Mouse (Mus musculus) hindbrain, embryonic 14.5 days (tissue): ENCODE data around the gene Immp1l. TPM values are rescaled to one million over a fixed set of nuclear protein-coding genes. Genes with fewer than 3 reads are reported as not detected.

ENCODE experiments used
- ATAC-seq: fragments of 200-750 bp; cut with Nextera tagmentation; 2 replicates; pipeline ENCODE4 v1.8.0; 2017; ENCODE audit warnings: moderate number of reproducible peaks, mild to moderate bottlenecking, moderate TSS enrichment, moderate library complexity; ENCODE audit not compliant: low FRiP score
- DNase-seq: peaks from one replicate; pipeline ENCODE4 v3.0.0-alpha.2; 2015; ENCODE audit warnings: low spot score
- H3K27ac ChIP-seq: fragments of 300-500 bp; sonication (generic); 2 replicates; pipeline ENCODE4 v1.5.1; 2014; ENCODE audit warnings: mild to moderate bottlenecking, moderate library complexity
- H3K27me3 ChIP-seq: fragments of 300-500 bp; sonication (generic); 2 replicates; pipeline ENCODE4 v1.6.1; 2014; ENCODE audit warnings: mild to moderate bottlenecking, low read length, mixed read lengths; ENCODE audit not compliant: control insufficient read depth, insufficient read depth
- H3K36me3 ChIP-seq: fragments of 300-500 bp; sonication (generic); replicated peaks from 2 replicates; pipeline ENCODE4 v1.6.1; 2014; ENCODE audit not compliant: control insufficient read depth, insufficient read depth
- H3K4me1 ChIP-seq: fragments of 300-500 bp; sonication (generic); replicated peaks from 2 replicates; pipeline ENCODE4 v1.6.1; 2014; ENCODE audit warnings: antibody characterized with exemption, low read length, mixed read lengths; ENCODE audit not compliant: control insufficient read depth, insufficient read depth
- H3K4me2 ChIP-seq: fragments of 300-500 bp; sonication (generic); replicated peaks from 2 replicates; pipeline ENCODE4 v1.6.1; 2014; ENCODE audit warnings: mild to moderate bottlenecking, moderate library complexity
- H3K4me3 ChIP-seq: fragments of 300-500 bp; sonication (generic); replicated peaks from 2 replicates; pipeline ENCODE4 v1.5.1; 2014; ENCODE audit warnings: mild to moderate bottlenecking, low read length
- H3K9ac ChIP-seq: fragments of 300-500 bp; sonication (generic); 2 replicates; pipeline ENCODE4 v1.6.1; 2014
- H3K9me3 ChIP-seq: fragments of 300-500 bp; sonication (generic); 2 replicates; pipeline ENCODE4 v1.6.1; 2016; ENCODE audit warnings: low read length; ENCODE audit not compliant: control insufficient read depth
- WGBS: fragments of 180-500 bp; shearing (Covaris S2); extraction: QIAGEN DNeasy Blood & Tissue Kit; methylation state at CpG from one replicate; pipeline ENCODE4 v1.1.7; 2014; 5-methylcytosine and 5-hydroxymethylcytosine counted together
- polyA plus RNA-seq: library from polyadenylated mRNA; unstranded; fragments of >200 nt; fragmentation: Nextera tagmentation; extraction: Ambion mirVana; gene quantifications from 2 replicates; pipeline ENCODE4 v1.2.1, GENCODE M21; 2014

Gene Immp1l
- polyA plus RNA-seq = 105 and 109 TPM in 2 replicates

GRCm38 (mm10) chr2:105903896-105904756 is at the start of gene Immp1l, which contains the start of gene Elp4:
Immp1l (plus strand) TSS chr2:105904638.
Elp4 (minus strand) TSS chr2:105904564.
- Histone ChIP-seq H3K9me3 (no peaks in the 10 kb centered on the region), H3K4me3 (peak within 1 kb of the TSS; percentile 84), H3K27ac (no peak within 1 kb of the TSS), H3K27me3 (no peaks in the 10 kb centered on the region), H3K4me2 (peak within 1 kb of the TSS; percentile 87), H3K9ac (peak within 1 kb of the TSS; percentile 82), H3K4me1 (peaks cover 8% of the 10 kb centered on the region), H3K36me3 (no peaks in the 10 kb centered on the region)
- ATAC-seq (peak; percentile 100), DNase-seq (peak; percentile 98)
- WGBS = under 1% methylated on average over 39 of the region's 39 CpGs

- DNase-seq (peak; percentile 25), ATAC-seq (no peak)
- Histone ChIP-seq H3K27me3 (no peaks in the 10 kb centered on the region), H3K27ac (no peak overlapping the region; the same call in 1 of the 2 replicates), H3K4me1 (no peaks in the 10 kb centered on the region), H3K4me2 (no peak overlapping the region), H3K36me3 (no peaks in the 10 kb centered on the region), H3K9me3 (no peaks in the 10 kb centered on the region), H3K9ac (no peak overlapping the region), H3K4me3 (no peak overlapping the region)
- 43% methylated on average over 2 of the region's 2 CpGs for WGBS
These were observed 49.7 kb upstream of the Immp1l start for GRCm38 (mm10) chr2:105854740-105855139.

- no peak overlapping the region for H3K27ac ChIP-seq
- no peaks in the 10 kb centered on the region for H3K9me3 ChIP-seq
- no peak overlapping the region for H3K4me3 ChIP-seq
- H3K36me3 ChIP-seq = peaks cover 4% of the 10 kb centered on the region; the same call in 1 of the 2 replicates
- 91% methylated on average over 1 of the region's 1 CpGs for WGBS
- H3K4me2 ChIP-seq = no peak overlapping the region
- no peak for ATAC-seq
- no peaks in the 10 kb centered on the region for H3K4me1 ChIP-seq
- no peak for DNase-seq
- no peak overlapping the region for H3K9ac ChIP-seq
- no peaks in the 10 kb centered on the region for H3K27me3 ChIP-seq
These were observed 31.0 kb upstream of the Immp1l start for GRCm38 (mm10) chr2:105873403-105873802.

- Histone ChIP-seq H3K4me1 (no peaks in the 10 kb centered on the region), H3K36me3 (peaks cover 11% of the 10 kb centered on the region; the same call in 1 of the 2 replicates), H3K4me2 (no peak overlapping the region), H3K4me3 (no peak overlapping the region), H3K9ac (no peak overlapping the region), H3K27me3 (no peaks in the 10 kb centered on the region), H3K9me3 (peaks cover 6% of the 10 kb centered on the region; the same call in 1 of the 2 replicates), H3K27ac (no peak overlapping the region)
- no peak for ATAC-seq
- no peak for DNase-seq
These were observed 13.6 kb upstream of the Immp1l start for GRCm38 (mm10) chr2:105890816-105891215.

- H3K4me1 ChIP-seq = peaks cover 8% of the 10 kb centered on the region
- DNase-seq = no peak
- no peaks in the 10 kb centered on the region for H3K36me3 ChIP-seq
- H3K4me2 ChIP-seq = peak overlapping the region; percentile 56
- under 1% methylated on average over 12 of the region's 12 CpGs for WGBS
- no peaks in the 10 kb centered on the region for H3K27me3 ChIP-seq
- no peaks in the 10 kb centered on the region for H3K9me3 ChIP-seq
- peak overlapping the region; percentile 48 for H3K9ac ChIP-seq
- ATAC-seq = peak; percentile 51
- H3K4me3 ChIP-seq = peak overlapping the region; percentile 84
- H3K27ac ChIP-seq = no peak overlapping the region
These were observed 314 bp downstream of the Immp1l start for GRCm38 (mm10) chr2:105904757-105905146.

GRCm38 (mm10) chr2:105908351-105908750 is 3.9 kb downstream of the Immp1l start:
- Histone ChIP-seq H3K27me3 (no peaks in the 10 kb centered on the region), H3K4me2 (no peak overlapping the region), H3K9me3 (no peaks in the 10 kb centered on the region), H3K27ac (no peak overlapping the region), H3K4me1 (peaks cover 8% of the 10 kb centered on the region), H3K36me3 (peaks cover 7% of the 10 kb centered on the region; the same call in 1 of the 2 replicates), H3K4me3 (no peak overlapping the region), H3K9ac (no peak overlapping the region)
- no peak for ATAC-seq
- WGBS = 84% methylated on average over 5 of the region's 5 CpGs
- no peak for DNase-seq

- H3K27ac ChIP-seq = no peak overlapping the region
- no peak for ATAC-seq
- H3K4me1 ChIP-seq = peaks cover 4% of the 10 kb centered on the region; the same call in 1 of the 2 replicates
- no peak overlapping the region for H3K4me3 ChIP-seq
- no peak overlapping the region for H3K4me2 ChIP-seq
- H3K36me3 ChIP-seq = peaks cover 7% of the 10 kb centered on the region; the same call in 1 of the 2 replicates
- no peak overlapping the region for H3K9ac ChIP-seq
- 88% methylated on average over 3 of the region's 3 CpGs for WGBS
- no peaks in the 10 kb centered on the region for H3K27me3 ChIP-seq
- no peaks in the 10 kb centered on the region for H3K9me3 ChIP-seq
- no peak for DNase-seq
These were observed 6.2 kb downstream of the Immp1l start for GRCm38 (mm10) chr2:105910611-105911010.

- no peak overlapping the region for H3K9ac ChIP-seq
- no peaks in the 10 kb centered on the region for H3K9me3 ChIP-seq
- H3K4me2 ChIP-seq = 0 out of 2 replicates have a peak overlapping the region, but pooled peaks have one; percentile 22
- H3K36me3 ChIP-seq = peaks cover 7% of the 10 kb centered on the region; the same call in 1 of the 2 replicates
- H3K4me3 ChIP-seq = no peak overlapping the region
- H3K27ac ChIP-seq = 0 out of 2 replicates have a peak overlapping the region, but pooled peaks have one; percentile 43
- ATAC-seq (peak; percentile 80), DNase-seq (peak; percentile 45)
- 36% methylated on average over 6 of the region's 6 CpGs for WGBS
- H3K4me1 ChIP-seq = peaks cover 4% of the 10 kb centered on the region; the same call in 1 of the 2 replicates
- no peaks in the 10 kb centered on the region for H3K27me3 ChIP-seq
These were observed 9.4 kb downstream of the Immp1l start for GRCm38 (mm10) chr2:105913655-105914366.

- no peaks in the 10 kb centered on the region for H3K9me3 ChIP-seq
- H3K9ac ChIP-seq = no peak overlapping the region
- peaks cover 4% of the 10 kb centered on the region; the same call in 1 of the 2 replicates for H3K4me1 ChIP-seq
- H3K4me2 ChIP-seq = no peak overlapping the region
- no peaks in the 10 kb centered on the region for H3K27me3 ChIP-seq
- H3K4me3 ChIP-seq = no peak overlapping the region
- WGBS = 92% methylated on average over 1 of the region's 1 CpGs
- no peaks in the 10 kb centered on the region for H3K36me3 ChIP-seq
- DNase-seq (no peak), ATAC-seq (no peak)
- no peak overlapping the region for H3K27ac ChIP-seq
These were observed 12.2 kb downstream of the Immp1l start for GRCm38 (mm10) chr2:105916671-105917070.
